Mouse (Mus musculus) urinary bladder, postnatal 10 days (tissue): ENCODE results near the gene Acadvl.
"Not testable (repeated sequence)": the region's sequence is repeated elsewhere in the genome, so short reads cannot be mapped to it uniquely, and the experiment has no call there.

ENCODE experiments used
- DNase-seq: peaks from one replicate; pipeline ENCODE4 v3.0.0; 2022; ENCODE audit warnings: low spot score

Gene Acadvl

GRCm38 (mm10) chr11:70027397-70027796 lies 12.2 kb upstream of the Acadvl start:
- no peak for DNase-seq

- DNase-seq = no peak
These were observed 11.5 kb upstream of the Acadvl start for GRCm38 (mm10) chr11:70026689-70027088.

- no peak for DNase-seq
These were observed 8.9 kb upstream of the Acadvl start for GRCm38 (mm10) chr11:70024151-70024514.

GRCm38 (mm10) chr11:70023481-70024150 lies 8.4 kb upstream of the Acadvl start:
- no peak for DNase-seq

GRCm38 (mm10) chr11:70021264-70022132 lies 6.3 kb upstream of the Acadvl start:
- DNase-seq = peak; percentile 85

GRCm38 (mm10) chr11:70020731-70021263 lies 5.6 kb upstream of the Acadvl start:
- DNase-seq = no peak

- no peak for DNase-seq
These were observed 4.9 kb upstream of the Acadvl start for GRCm38 (mm10) chr11:70020022-70020631.

GRCm38 (mm10) chr11:70019495-70020021 lies 4.3 kb upstream of the Acadvl start:
- no peak for DNase-seq

GRCm38 (mm10) chr11:70018131-70018990 lies 3.1 kb upstream of the Acadvl start:
- DNase-seq = no peak

GRCm38 (mm10) chr11:70017199-70017767 lies 2.1 kb upstream of the Acadvl start:
- DNase-seq = no peak

- DNase-seq = no peak
These were observed 1.5 kb upstream of the Acadvl start, which contains the start of gene Dlg4 for GRCm38 (mm10) chr11:70016669-70017068. TSS of gene Dlg4 (plus strand) at chr11:70016942.

GRCm38 (mm10) chr11:70016177-70016576 lies 966 bp upstream of the Acadvl start:
- DNase-seq = not testable (repeated sequence)

- no peak for DNase-seq
These were observed 466 bp upstream of the Acadvl start for GRCm38 (mm10) chr11:70015677-70016076.

GRCm38 (mm10) chr11:70014051-70014450 lies 1.2 kb downstream of the Acadvl start:
- no peak for DNase-seq

GRCm38 (mm10) chr11:70013408-70013807 lies 1.8 kb downstream of the Acadvl start:
- no peak for DNase-seq

GRCm38 (mm10) chr11:70012931-70013330 lies 2.3 kb downstream of the Acadvl start:
- DNase-seq = no peak

GRCm38 (mm10) chr11:70010961-70011360 lies 4.2 kb downstream of the Acadvl start:
- no peak for DNase-seq

GRCm38 (mm10) chr11:70010548-70010947 lies 4.7 kb downstream of the Acadvl start:
- no peak for DNase-seq

- DNase-seq = no peak
These were observed 5.2 kb downstream of the Acadvl start for GRCm38 (mm10) chr11:70010033-70010432.

- no peak for DNase-seq
These were observed 9.7 kb downstream of the Acadvl start for GRCm38 (mm10) chr11:70005521-70005920.

GRCm38 (mm10) chr11:70002471-70002870 lies 12.7 kb downstream of the Acadvl start:
- DNase-seq = no peak
